Mouse (Mus musculus) embryonic fibroblast, embryonic 13.5 days (primary cell): ENCODE data around the gene Lmo7.

Experiments
- CTCF ChIP-seq: IDR thresholded peaks from 2 replicates; pipeline ENCODE4 v1.5.1; 2011; ENCODE audit warnings: mild to moderate bottlenecking, control low read depth, low read length, moderate library complexity, borderline replicate concordance; ENCODE audit not compliant: insufficient read depth
- POLR2A ChIP-seq: IDR thresholded peaks from 2 replicates; pipeline ENCODE4 v1.6.1; 2011; ENCODE audit warnings: low read depth, mild to moderate bottlenecking, control low read depth, low read length, moderate library complexity

DNA sequence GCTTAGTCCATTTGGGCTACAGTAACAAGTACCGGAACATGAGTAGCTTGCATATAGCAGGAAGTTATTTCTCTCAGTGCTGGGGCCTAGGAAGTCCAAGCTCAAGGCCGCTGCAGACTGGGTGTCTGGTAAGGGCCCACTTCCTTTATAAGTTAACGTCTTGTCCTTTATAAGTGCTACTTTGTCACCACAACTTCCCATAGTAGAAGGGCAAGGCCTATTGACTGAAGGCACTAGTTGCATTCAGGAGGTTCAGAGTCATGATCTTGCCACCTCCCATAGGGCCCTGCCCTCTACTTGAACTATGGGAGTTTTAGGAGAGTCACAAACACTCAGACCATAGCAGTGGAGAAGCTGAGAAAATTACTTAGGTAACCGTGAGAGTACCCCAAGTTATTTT is 74.4 kb downstream of the Lmo7 start:
- TF ChIP-seq CTCF (no peak), POLR2A (no peak)
